Mouse (Mus musculus): ENCODE measurements around the gene Cpa2. TPM values are rescaled to one million over a fixed set of nuclear protein-coding genes. Genes with fewer than 3 reads are reported as not detected.

Cpa2 gene
- total and polyA plus RNA-seq, 3 experiments = not detected

GRCm38 (mm10) chr6:30559726-30560125 is 18.3 kb downstream of the Cpa2 start:
- H3K9me3 ChIP-seq (replicated peaks) = no peaks in the 10 kb centered on the region
- H3K27me3 ChIP-seq (ENCODE audit: insufficient read depth, low read length) = peaks cover 18% of the 10 kb centered on the region
- no peak for DNase-seq (ENCODE audit: low spot score)
- no peaks in the 10 kb centered on the region for H3K36me3 ChIP-seq (replicated peaks)
- no peak for ATAC-seq (ENCODE audit: extremely low read depth, insufficient number of reproducible peaks, low FRiP score, poor library complexity, severe bottlenecking)
- no peak overlapping the region for H3K4me3 ChIP-seq (ENCODE audit: low read depth, low read length)
- TF ChIP-seq GATA1 (IDR thresholded peaks at IDR 0.05; ENCODE audit: borderline replicate concordance, low read length) (no peak), GATA2 (IDR thresholded peaks at IDR 0.05; ENCODE audit: borderline replicate concordance, low read depth, low read length) (no peak), CTCF (IDR thresholded peaks at IDR 0.05; ENCODE audit: low read depth, low read length) (no peak), TAL1 (conservative IDR thresholded peaks at IDR 0.05; ENCODE audit: low read depth, low read length) (no peak), POLR2AphosphoS5 (IDR thresholded peaks at IDR 0.05; ENCODE audit: insufficient replicate concordance, low read depth, low read length) (no peak)
- H3K4me1 ChIP-seq (ENCODE audit: insufficient read depth, low read depth, low read length) = no peaks in the 10 kb centered on the region

- ATAC-seq (ENCODE audit: extremely low read depth, insufficient number of reproducible peaks, low FRiP score, poor library complexity, severe bottlenecking) = no peak
- TF ChIP-seq GATA1 (IDR thresholded peaks at IDR 0.05; ENCODE audit: borderline replicate concordance, low read length) (no peak), POLR2AphosphoS5 (IDR thresholded peaks at IDR 0.05; ENCODE audit: insufficient replicate concordance, low read depth, low read length) (no peak), CTCF (IDR thresholded peaks at IDR 0.05; ENCODE audit: low read depth, low read length) (no peak), GATA2 (IDR thresholded peaks at IDR 0.05; ENCODE audit: borderline replicate concordance, low read depth, low read length) (no peak), TAL1 (conservative IDR thresholded peaks at IDR 0.05; ENCODE audit: low read depth, low read length) (no peak)
- no peaks in the 10 kb centered on the region for H3K9me3 ChIP-seq (replicated peaks)
- no peak for DNase-seq (ENCODE audit: low spot score)
- no peak overlapping the region for H3K4me3 ChIP-seq (ENCODE audit: low read depth, low read length)
- H3K27me3 ChIP-seq (ENCODE audit: insufficient read depth, low read length) = peaks cover 16% of the 10 kb centered on the region
- H3K36me3 ChIP-seq (replicated peaks) = no peaks in the 10 kb centered on the region
- H3K4me1 ChIP-seq (ENCODE audit: insufficient read depth, low read depth, low read length) = no peaks in the 10 kb centered on the region
Measured at GRCm38 (mm10) chr6:30562132-30562531, 20.8 kb downstream of the Cpa2 start.

- TF ChIP-seq POLR2AphosphoS5 (IDR thresholded peaks at IDR 0.05; ENCODE audit: insufficient replicate concordance, low read depth, low read length) = no peak
- TF ChIP-seq CTCF (IDR thresholded peaks at IDR 0.05; ENCODE audit: low read depth, low read length) = no peak
- no peak for TF ChIP-seq GATA1 (IDR thresholded peaks at IDR 0.05; ENCODE audit: borderline replicate concordance, low read length)
- DNase-seq (ENCODE audit: low spot score) (no peak), ATAC-seq (ENCODE audit: extremely low read depth, insufficient number of reproducible peaks, low FRiP score, poor library complexity, severe bottlenecking) (no peak)
- Histone ChIP-seq H3K27me3 (ENCODE audit: insufficient read depth, low read length) (peaks cover 18% of the 10 kb centered on the region), H3K9me3 (replicated peaks) (no peaks in the 10 kb centered on the region), H3K4me3 (ENCODE audit: low read depth, low read length) (no peak overlapping the region), H3K4me1 (ENCODE audit: insufficient read depth, low read depth, low read length) (no peaks in the 10 kb centered on the region), H3K36me3 (replicated peaks) (no peaks in the 10 kb centered on the region)
Measured at GRCm38 (mm10) chr6:30563575-30563974, 22.2 kb downstream of the Cpa2 start.

- H3K9me3 ChIP-seq (replicated peaks) = no peaks in the 10 kb centered on the region
- H3K4me3 ChIP-seq (ENCODE audit: low read depth, low read length) = no peak overlapping the region
- no peak for ATAC-seq (ENCODE audit: extremely low read depth, insufficient number of reproducible peaks, low FRiP score, poor library complexity, severe bottlenecking)
- H3K4me1 ChIP-seq (ENCODE audit: insufficient read depth, low read depth, low read length) = no peaks in the 10 kb centered on the region
- no peaks in the 10 kb centered on the region for H3K36me3 ChIP-seq (replicated peaks)
- DNase-seq (ENCODE audit: low spot score) = no peak
- H3K27me3 ChIP-seq (ENCODE audit: insufficient read depth, low read length) = peaks cover 19% of the 10 kb centered on the region
- no peak for TF ChIP-seq GATA2 (IDR thresholded peaks at IDR 0.05; ENCODE audit: borderline replicate concordance, low read depth, low read length)
- TF ChIP-seq GATA1 (IDR thresholded peaks at IDR 0.05; ENCODE audit: borderline replicate concordance, low read length) = no peak
- TF ChIP-seq TAL1 (conservative IDR thresholded peaks at IDR 0.05; ENCODE audit: low read depth, low read length) = no peak
- no peak for TF ChIP-seq CTCF (IDR thresholded peaks at IDR 0.05; ENCODE audit: low read depth, low read length)
- TF ChIP-seq POLR2AphosphoS5 (IDR thresholded peaks at IDR 0.05; ENCODE audit: insufficient replicate concordance, low read depth, low read length) = no peak
Measured at GRCm38 (mm10) chr6:30564051-30564450, 22.7 kb downstream of the Cpa2 start.

- H3K4me3 ChIP-seq (ENCODE audit: low read depth, low read length) = no peak within 1 kb of the TSS
- DNase-seq (ENCODE audit: low spot score) = no peak
- H3K4me1 ChIP-seq (ENCODE audit: insufficient read depth, low read depth, low read length) = no peaks in the 10 kb centered on the region
- peaks cover 25% of the 10 kb centered on the region for H3K27me3 ChIP-seq (ENCODE audit: insufficient read depth, low read length)
- TF ChIP-seq POLR2AphosphoS5 (IDR thresholded peaks at IDR 0.05; ENCODE audit: insufficient replicate concordance, low read depth, low read length) = no peak
- no peak for TF ChIP-seq CTCF (IDR thresholded peaks at IDR 0.05; ENCODE audit: low read depth, low read length)
- no peak for TF ChIP-seq GATA1 (IDR thresholded peaks at IDR 0.05; ENCODE audit: borderline replicate concordance, low read length)
- TF ChIP-seq TAL1 (conservative IDR thresholded peaks at IDR 0.05; ENCODE audit: low read depth, low read length) = no peak
- TF ChIP-seq GATA2 (IDR thresholded peaks at IDR 0.05; ENCODE audit: borderline replicate concordance, low read depth, low read length) = no peak
- no peaks in the 10 kb centered on the region for H3K9me3 ChIP-seq (replicated peaks)
- H3K36me3 ChIP-seq (replicated peaks) = no peaks in the 10 kb centered on the region
- no peak for ATAC-seq (ENCODE audit: extremely low read depth, insufficient number of reproducible peaks, low FRiP score, poor library complexity, severe bottlenecking)
Measured at GRCm38 (mm10) chr6:30568069-30568468, 26.7 kb downstream of the Cpa2 start, which contains the start of gene Cpa4. Cpa4 (plus strand) TSS chr6:30568369.

GRCm38 (mm10) chr6:30569331-30569730 is 27.9 kb downstream of the Cpa2 start:
- H3K36me3 ChIP-seq (replicated peaks) = no peaks in the 10 kb centered on the region
- no peak for ATAC-seq (ENCODE audit: extremely low read depth, insufficient number of reproducible peaks, low FRiP score, poor library complexity, severe bottlenecking)
- no peak for DNase-seq (ENCODE audit: low spot score)
- H3K27me3 ChIP-seq (ENCODE audit: insufficient read depth, low read length) = peaks cover 30% of the 10 kb centered on the region
- no peaks in the 10 kb centered on the region for H3K4me1 ChIP-seq (ENCODE audit: insufficient read depth, low read depth, low read length)
- no peaks in the 10 kb centered on the region for H3K9me3 ChIP-seq (replicated peaks)
- H3K4me3 ChIP-seq (ENCODE audit: low read depth, low read length) = no peak overlapping the region
- TF ChIP-seq GATA2 (IDR thresholded peaks at IDR 0.05; ENCODE audit: borderline replicate concordance, low read depth, low read length) (no peak), CTCF (IDR thresholded peaks at IDR 0.05; ENCODE audit: low read depth, low read length) (no peak), POLR2AphosphoS5 (IDR thresholded peaks at IDR 0.05; ENCODE audit: insufficient replicate concordance, low read depth, low read length) (no peak), TAL1 (conservative IDR thresholded peaks at IDR 0.05; ENCODE audit: low read depth, low read length) (no peak), GATA1 (IDR thresholded peaks at IDR 0.05; ENCODE audit: borderline replicate concordance, low read length) (no peak)
